Mouse (Mus musculus) thymus, postnatal 4 days (tissue): ENCODE results near the gene Ephx3.
"Not testable (repeated sequence)": the region's sequence is repeated elsewhere in the genome, so short reads cannot be mapped to it uniquely, and the experiment has no call there.

Source experiments
- DNase-seq: peaks from one replicate; pipeline ENCODE4 v3.0.0; 2021

Ephx3 gene

DNA sequence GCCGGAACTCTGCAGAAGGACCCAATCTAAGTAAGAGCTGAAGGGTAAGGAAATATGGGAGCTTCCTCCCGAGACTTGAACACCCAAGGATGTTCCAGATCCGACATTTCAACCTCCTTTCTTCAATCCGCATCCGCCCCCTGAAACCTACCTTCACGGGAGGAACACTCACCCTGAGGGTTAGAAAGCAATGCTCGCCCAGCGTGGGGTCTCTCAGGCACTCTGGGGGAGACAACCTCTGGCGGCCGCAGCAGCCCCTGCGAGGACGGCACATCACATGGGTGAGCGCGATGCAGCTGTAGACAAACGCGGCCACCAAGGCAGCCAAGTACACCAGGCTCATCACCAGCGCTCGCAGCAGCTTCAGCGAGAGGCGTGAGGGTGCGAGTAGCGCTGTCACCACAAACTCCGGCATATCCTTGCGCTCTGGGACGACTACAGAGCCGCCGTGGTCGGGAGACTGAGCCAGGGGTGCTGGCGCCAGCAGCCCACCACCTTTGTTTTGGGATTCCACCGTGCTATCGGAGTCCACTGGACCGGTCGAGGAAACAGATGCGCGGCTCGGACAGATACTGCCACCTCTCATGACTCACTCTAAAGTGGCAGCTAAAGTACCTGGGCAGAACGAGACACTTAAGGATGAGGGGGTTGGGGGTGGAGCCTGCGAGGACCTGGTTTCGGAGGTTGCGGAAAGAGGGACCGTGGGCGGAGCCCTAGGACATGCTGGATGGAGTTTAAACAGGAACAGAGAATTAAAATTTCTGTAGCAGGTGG is at the start of gene Ephx3:
Gene Ephx3, minus strand, starts transcription at position 687 of the 774 bp plus-strand sequence.
- DNase-seq = peak; percentile 69

DNA sequence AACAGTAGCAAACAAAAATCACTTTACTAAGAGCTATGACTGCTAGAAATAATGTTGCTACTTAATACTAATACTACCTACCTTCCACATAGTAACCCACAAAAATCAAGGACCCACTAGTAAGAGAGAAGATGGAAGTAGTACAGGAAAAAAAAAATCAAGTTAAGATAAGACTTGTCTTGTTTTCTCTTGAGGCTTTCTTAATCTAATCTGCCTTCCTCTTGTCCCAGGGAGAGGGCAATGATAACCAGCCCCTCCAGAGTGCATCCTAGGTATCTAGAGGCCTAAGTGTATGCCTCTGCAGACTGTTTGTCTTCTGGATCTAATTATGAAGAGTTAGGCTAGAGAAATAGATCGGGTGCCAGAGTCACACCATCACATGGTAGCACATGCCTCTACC is 49.2 kb upstream of the Ephx3 start:
- no peak for DNase-seq

DNA sequence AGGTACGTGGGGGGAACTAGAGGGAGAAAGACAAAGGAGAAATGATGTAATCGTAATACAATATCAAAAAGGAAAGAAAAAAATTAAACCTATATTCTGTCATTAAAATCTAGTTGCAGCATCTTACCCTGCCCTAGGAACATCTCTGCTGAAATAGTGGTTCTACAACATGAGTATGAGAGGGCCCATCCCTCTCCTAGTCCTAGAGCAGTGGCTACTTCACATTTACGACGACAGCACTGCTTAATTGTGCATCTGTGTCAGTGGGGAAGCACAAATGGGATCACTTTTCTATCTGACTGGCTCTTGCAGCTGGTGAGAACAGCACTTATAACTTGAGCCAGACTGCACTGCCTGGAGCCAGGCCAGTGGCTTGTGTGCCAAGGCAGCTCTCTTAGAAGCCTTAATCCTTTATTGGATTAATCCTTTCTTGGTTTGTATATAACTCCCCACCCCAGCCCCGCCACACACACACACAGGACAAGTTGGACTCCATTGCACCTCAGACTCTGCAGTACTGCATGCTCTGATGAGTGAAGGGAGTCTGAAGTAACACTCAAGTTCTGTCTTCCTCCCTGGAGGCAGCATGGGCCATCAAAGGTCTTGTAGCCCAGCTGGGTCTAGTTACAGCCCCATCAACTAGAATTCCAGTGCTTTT is 46.3 kb upstream of the Ephx3 start:
- no peak for DNase-seq

DNA sequence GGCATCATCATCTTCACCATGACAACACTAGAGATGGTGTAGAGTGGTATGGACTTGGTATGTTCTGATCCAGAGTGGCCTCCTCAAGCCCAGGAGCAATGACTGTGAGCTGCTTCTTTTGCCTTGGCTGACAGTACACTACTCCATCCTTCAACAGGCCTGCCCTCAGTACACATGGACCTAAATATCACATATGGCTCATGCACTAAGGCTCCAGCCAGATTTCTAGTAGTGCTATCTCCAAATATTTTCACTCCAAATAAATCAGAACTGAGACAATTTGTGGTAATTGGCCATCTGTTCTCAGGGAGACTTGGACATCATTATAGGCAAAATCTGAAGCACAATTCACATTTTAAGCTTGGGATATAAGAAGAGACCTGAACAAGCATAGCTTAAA is 43.8 kb upstream of the Ephx3 start:
- no peak for DNase-seq

DNA sequence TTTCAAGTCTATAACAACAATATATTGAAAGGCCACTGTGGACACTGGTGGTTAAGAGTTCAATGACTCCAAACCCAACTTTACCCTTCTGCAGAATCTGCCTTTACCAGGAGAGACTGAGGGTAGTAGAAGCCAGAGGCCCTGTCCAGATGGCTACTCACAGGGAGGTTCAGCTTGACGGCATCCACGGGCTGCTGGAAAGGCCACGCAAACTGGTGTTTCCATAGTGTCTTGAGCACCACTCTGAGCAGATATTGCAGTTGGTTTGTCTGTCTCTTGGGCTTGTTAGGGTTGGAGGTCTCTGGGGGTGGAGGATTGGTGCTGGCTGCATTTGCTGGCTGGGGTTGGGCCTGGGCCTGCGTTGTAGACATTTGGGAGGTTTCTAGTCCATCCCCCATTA is 39.9 kb upstream of the Ephx3 start:
- DNase-seq = no peak

DNA sequence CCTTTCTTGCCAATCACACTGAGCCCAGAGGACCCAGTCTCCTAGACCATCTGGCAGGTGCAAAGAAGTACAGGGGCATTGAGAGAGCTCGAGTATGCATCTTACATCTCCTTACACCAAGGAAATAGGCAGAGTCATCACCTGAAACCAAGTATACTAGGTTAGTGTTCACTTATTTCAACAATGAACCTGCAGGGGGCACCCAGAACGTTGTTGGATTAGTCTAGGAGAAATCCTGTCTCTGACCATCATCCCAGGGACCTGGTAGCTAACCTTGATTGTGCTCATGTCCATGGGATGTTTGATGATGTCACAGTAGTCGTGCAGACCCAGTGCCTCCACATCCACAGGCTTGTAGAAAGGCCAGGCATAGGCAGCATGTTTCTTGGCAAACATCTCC is 31.5 kb upstream of the Ephx3 start:
- DNase-seq = no peak

DNA sequence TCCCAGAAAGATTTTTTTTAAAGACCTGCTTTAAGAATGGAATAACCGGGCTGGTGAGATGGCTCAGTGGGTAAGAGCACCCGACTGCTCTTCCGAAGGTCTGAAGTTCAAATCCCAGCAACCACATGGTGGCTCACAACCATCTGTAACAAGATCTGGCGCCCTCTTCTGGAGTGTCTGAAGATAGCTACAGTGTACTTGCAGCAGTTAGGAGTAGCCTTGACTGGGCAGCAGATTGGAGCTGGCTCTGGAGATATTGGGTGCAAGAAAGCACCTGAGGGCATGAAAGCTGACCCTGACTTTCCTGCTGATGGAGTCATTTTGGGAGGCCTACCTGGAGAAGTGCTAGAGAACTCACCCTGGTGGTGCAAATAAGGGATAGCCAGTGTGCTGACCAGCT is 26.2 kb upstream of the Ephx3 start:
- DNase-seq = not testable (repeated sequence)

DNA sequence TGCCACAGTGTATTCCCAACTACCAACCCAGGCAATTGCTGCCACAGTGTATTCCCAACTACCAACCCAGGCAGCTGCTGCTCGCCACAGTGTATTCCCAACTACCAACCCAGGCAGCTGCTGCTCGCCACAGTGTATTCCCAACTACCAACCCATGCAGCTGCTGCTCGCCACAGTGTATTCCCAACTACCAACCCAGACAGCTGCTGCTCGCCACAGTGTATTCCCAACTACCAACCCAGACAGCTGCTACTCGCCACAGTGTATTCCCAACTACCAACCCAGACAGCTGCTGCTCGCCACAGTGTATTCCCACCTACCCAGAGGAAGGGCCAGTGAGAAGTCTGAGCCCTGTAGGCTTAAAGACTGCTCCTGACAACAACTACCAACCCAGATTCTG is 22.2 kb upstream of the Ephx3 start:
- DNase-seq = not testable (repeated sequence)

DNA sequence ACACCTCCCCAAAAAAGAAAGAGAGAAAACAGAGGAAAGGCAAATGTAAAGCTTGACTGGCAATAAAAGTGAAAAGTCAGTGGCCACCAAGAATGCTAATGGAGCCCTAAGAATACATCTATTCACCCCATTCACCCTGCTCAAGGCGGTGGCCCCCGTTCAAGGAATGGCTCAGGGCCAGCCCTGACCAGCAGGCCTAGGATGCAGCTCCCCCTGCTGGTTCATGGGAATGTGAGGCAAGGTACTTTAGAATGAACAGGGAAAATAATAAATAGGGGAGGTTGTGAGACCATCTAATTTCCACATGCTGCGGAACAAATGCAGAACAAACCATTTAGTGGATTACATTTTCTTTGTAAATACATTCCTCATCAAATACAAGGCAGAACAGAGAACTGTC is 20.4 kb upstream of the Ephx3 start:
- DNase-seq = peak; percentile 85

DNA sequence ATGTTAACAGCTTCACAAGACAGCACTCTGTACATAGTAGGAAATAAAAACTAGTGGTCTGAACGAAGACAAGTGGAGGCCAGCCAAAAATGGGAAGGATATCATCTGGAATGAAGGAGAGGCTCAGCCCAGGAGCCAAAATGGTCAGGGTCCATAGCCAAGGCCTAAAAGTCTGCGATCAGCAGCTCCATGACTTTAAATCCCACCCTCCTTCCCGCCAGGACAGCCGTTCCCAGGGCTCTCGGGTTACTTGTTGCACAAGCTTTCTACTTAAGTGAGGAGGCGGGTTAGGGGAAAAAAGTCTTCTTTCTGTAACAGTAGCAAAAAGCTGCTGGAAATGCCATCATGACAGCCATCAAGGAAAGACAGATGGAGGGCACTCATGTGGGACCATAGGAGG is 19.8 kb upstream of the Ephx3 start:
- no peak for DNase-seq

DNA sequence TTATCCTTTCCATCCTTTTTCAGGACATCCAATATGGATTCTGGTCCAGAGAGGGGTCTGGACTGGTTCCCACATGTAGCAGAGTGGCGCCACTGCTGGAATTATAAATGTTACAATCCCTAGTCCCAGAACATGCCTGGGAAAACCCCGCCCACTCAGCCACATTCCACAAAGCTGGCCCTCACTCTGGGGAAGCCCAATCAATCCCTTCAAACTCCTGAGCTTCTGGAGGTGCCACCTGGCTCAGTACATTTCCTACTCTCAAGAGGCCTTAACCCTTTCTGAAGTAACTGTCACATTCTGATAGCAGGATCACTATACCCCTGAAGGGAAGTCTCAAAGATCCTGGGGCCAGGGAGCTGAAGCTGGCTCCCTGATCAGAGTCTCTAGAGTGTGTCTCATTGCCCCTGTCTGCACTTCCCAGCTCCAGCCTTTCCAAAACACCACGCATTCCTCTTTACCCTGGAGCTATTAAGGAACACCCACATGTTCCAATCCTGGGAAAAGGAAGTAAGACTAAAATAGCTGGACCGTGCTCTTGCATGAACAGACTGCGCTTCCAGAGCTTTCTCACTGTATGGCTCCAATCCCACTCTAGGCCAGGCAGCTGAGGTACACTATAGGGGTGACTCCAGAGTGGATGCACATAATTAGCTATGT is 18.4 kb upstream of the Ephx3 start:
- no peak for DNase-seq

DNA sequence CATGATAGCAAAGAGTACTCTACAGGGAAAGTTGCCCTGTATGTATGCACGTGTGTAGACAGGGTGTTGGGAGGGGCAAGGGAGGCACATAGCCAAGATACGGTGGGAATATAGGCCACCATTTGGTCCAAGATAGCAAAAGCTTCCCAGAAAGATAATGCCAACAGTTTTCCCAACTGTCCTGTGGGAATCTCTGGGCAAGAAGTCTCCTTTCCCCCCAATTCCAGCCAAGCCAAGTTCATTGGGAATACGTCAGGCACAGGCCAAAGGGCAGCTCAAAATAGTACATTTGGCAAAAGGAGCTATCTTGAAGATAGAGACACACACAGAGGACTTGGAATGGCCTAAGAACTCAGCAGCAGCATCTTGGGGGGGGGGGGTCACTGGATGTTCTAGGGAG is 16.0 kb upstream of the Ephx3 start:
- no peak for DNase-seq

DNA sequence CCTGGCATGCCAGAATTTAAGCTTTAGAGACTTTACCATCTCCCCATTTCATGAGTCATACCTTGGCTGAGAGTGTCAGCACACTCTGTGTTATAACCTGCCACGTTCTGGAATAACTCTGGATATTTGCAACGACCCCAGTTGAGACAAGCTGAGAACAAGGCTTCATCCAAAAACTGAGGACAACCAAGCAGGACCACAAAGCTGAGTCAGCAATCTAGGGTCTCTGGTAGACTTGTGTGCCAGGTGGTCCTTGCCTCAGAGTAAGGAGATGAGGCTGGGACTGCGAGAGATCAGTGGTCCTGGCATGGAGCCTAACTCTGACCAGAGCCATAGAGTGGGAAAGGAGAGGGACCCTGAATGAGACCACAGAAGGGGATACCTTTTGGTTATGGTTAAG is 13.6 kb upstream of the Ephx3 start:
- DNase-seq = no peak

DNA sequence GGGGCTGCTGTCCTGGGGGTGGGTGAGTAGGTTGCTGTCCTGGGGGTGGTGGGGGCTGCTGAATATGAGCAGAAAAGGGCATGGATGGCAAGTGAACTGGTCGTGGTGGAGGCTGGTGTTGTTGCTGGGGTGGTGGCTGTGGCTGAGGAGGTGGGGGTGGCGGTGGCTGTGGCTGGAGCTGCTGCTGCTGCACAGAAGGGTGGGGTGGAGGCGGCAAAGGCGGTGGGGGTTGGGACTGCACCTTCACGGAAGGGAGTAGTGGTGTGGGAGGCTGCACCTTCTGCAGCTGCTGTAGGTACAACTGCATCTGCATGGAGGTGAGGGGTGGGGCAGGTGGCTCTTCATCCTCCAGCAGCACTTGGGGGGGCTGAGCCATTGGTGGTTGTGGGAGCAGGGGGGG is 11.7 kb upstream of the Ephx3 start:
- peak; percentile 83 for DNase-seq

DNA sequence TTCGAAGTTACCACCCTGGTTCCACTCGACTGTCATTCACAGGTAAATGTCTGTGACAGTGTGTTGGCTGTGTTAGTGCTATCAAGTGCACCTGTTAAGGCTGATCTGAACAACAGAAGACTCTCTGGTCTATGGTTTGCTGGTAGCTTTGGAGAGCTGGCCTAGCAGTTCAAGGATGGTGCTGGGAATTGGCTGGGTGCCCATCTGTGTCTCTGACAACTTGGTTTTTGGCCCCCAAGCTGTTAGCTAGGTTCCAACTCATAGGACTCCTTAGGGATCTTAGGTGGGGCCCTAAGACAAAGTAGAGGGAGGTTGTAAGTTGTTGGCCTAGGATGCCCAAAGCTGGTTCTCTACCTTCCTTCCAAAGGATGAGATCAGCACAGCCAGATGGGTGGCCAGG is 10.4 kb upstream of the Ephx3 start:
- DNase-seq = no peak

DNA sequence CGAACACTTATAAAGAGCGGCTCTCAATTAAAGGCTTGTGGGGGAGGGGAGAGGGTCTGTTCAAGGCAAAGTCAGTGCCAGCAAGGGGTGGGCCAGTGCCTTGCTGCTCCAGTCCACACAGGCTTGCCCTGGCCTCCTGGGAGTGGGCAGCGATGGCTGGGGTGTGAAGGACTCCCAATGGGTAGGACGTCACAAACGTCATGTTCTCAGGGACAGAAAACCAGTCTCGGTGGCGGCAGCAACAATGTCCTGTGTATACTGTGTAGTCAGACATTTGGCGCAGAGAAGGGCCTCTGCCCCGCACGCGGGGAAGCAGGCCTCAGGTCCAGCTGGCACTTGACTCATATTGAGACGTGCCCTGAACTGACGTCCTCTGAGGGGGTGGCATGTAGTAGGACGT is 7.8 kb upstream of the Ephx3 start:
- no peak for DNase-seq

DNA sequence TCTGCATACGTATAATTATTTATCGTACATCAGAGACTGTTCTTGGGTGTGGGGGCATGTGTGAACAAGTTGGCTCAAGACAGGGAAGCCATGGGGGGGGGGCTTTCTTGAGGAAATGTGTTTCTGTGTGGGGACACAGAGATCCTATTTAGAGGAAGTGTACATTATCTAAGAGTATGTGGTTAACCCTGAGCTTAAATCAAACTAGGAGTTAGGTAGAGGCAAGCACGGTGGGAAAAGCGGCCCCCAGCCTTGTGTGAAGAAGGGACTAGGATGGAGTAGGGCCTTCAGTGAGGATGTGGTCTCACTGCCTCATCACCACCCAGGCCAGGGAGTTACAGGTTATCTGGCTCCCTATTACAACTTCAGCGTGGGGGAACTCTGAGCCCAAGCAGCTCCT is 6.4 kb upstream of the Ephx3 start:
- no peak for DNase-seq

DNA sequence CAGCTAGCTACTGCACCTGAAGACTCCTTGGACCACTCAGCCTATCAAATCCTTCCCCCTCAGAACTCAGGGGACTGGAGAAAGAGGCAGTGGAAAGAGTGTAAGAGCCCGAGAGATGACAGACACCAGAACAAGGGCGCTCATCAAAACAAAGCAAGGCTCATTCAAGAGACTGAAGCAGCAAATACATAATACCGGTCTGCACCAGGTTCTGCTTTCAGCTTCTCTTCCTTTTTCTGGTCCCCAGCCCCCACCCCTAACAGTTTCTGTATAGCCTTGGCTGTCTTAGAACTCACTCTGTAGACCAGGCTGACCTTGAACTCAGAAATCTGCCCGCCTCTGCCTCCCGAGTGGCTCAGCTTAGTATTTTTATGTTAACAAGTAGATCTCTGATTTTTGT is 3.7 kb upstream of the Ephx3 start:
- DNase-seq = no peak

DNA sequence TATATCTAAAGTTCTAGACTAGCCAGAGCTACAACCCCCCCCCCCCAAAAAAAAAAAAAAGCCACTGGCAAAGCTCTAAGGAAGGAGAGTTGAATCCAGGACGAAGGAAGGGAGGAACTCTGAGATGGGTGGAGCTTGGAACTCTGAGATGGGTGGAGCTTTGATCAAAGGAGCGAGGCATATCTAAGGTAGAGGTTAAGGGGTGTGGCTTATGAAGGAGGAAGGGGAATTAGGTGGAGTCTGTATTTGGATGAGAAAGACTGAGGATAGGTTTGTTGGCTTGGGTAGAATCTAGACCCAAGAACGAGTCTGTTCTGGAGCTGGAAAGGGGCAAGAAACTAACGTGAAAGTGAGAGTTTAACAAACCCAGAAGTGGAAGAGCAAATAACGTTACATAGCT is 501 bp upstream of the Ephx3 start:
- no peak for DNase-seq

DNA sequence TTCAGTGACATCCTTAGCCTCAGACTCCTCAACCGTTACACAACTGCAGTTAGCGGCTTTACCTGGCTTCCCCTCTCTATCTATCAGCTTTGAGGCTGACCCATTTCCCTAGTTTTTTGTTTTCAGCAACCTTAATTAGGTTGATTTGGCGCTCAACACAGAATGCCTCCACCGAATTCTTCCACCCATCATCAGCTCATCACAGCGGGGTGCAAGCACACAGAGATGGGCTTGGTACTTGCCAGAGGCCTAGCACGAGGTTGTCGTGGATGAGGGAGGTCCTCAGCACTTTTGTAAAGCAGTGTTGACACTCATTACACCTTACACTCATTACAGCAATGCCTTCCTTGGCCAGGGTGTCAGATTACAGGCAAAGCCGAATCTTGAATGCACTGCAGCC is 6.3 kb downstream of the Ephx3 start:
- no peak for DNase-seq

DNA sequence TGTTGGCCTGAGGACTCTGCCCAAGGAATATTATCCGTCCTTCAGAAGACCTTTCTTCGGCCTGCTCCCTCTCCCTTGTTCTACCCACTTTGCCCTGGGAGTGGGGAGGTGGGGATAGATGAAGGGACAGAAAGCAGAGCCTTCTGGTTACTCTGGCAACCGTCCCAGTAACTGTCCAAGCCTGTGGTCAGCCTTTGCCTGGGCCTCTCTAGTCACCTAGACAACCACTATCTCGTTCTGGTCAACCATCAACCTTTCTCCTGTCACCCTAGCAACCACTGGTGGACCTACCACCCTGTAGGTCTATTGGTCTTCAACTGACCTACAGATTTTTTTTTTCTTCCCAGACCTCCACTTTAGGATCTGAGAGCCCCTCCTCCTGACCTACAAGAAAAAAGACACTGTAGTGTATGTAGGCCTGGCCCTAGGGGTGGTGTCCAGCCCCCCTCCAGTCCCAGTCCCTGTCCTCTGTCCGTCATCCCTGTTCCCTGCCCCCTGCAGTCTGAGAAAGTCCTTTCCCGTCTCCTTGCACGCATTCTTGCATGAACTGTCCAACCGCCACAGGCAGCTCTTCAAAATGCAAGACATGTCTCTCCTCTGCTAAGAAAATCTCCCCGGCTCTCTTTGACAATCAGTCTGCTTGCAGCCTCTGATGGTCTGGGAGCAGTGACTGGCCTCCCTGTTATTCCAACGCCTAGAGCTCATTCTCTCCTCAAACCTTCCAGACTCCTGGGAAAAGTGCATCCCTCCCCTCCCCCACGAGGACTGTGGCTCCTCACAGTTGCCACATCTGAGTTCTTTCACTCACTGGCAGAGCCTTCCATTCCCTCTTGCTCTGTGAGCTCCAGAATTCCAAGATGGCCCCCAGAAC is 9.5 kb downstream of the Ephx3 start:
- no peak for DNase-seq

DNA sequence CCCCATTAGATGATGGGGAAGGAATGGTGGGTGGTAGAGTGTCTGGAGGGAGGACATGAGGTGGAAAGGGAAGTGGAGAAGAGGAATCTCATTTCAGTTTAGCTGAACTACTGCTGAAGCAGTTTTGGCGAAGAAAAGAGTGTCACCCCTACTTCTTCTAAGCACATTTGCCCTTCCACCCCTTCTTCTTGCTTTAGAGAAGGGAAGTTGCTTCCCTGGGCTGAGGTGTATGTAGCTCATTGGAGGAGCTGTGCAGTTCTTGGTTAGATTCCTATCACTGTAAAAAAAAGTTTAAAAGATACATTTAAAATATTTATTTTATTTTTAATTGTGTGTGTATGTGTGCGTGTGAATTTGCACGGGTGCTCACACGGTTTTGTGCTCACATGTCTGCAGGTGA is 12.4 kb downstream of the Ephx3 start:
- no peak for DNase-seq

DNA sequence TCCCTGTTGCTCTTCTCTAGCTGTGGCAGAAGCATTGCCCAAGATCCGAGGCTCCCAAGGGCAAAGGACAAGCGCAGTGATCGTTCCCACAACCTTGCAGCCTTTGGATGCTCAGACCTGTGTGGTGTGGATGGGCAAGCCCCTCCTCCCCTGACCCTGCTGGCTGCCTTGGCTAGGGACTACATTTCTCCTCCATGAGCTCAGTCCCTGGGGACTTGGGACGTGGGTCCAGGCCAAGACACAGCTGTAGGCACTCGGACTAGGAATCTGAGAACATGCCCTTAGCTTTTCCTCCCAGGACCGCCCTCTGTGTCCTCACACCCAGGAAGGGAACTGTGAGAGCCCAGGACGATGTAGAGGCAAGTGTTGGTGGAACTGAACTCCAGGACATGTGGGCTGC is 16.2 kb downstream of the Ephx3 start:
- DNase-seq = no peak
